Mouse (Mus musculus): ENCODE measurements around the gene Ctsz.

- no peak for TF ChIP-seq CTCF (IDR thresholded peaks at IDR 0.05; ENCODE audit: extremely low read depth, insufficient read depth, insufficient read length, insufficient replicate concordance)
- TF ChIP-seq POLR2A (IDR thresholded peaks at IDR 0.05; ENCODE audit: low read depth, low read length): no peak
Observed at GRCm38 (mm10) chr2:174487005-174487404, 48.2 kb upstream of the Ctsz start.
